Mouse (Mus musculus) heart, postnatal 0 days (tissue): ENCODE results near the gene Cenpa. TPM values are rescaled to one million over a fixed set of nuclear protein-coding genes. Genes with fewer than 3 reads are reported as not detected.

Experiments used
- ATAC-seq: fragments of 200-750 bp; cut with Nextera tagmentation; 2 replicates; pipeline ENCODE4 v1.8.0; 2017; ENCODE audit warnings: low read depth, moderate number of reproducible peaks, moderate library complexity; ENCODE audit not compliant: insufficient read depth
- DNase-seq: peaks from one replicate; pipeline ENCODE4 v3.0.0-alpha.2; 2016; ENCODE audit warnings: low spot score
- H3K27ac ChIP-seq: fragments of 300-500 bp; sonication (generic); 2 replicates; pipeline ENCODE4 v1.5.1; 2014; ENCODE audit warnings: low read depth, mild to moderate bottlenecking
- H3K27me3 ChIP-seq: fragments of 300-500 bp; sonication (generic); 2 replicates; pipeline ENCODE4 v1.6.1; 2014; ENCODE audit warnings: low read length, mixed read lengths; ENCODE audit not compliant: control insufficient read depth, insufficient read depth
- H3K36me3 ChIP-seq: fragments of 300-500 bp; sonication (generic); replicated peaks from 2 replicates; pipeline ENCODE4 v1.6.1; 2014; ENCODE audit warnings: low read length, mixed read lengths; ENCODE audit not compliant: control insufficient read depth, insufficient read depth
- H3K4me1 ChIP-seq: fragments of 300-500 bp; sonication (generic); 2 replicates; pipeline ENCODE4 v1.6.1; 2014; ENCODE audit warnings: antibody characterized with exemption; ENCODE audit not compliant: control insufficient read depth, insufficient read depth
- H3K4me2 ChIP-seq: fragments of 300-500 bp; sonication (generic); 2 replicates; pipeline ENCODE4 v1.6.1; 2014; ENCODE audit warnings: low read depth, mild to moderate bottlenecking, low read length, moderate library complexity
- H3K4me3 ChIP-seq: fragments of 300-500 bp; sonication (generic); 2 replicates; pipeline ENCODE4 v1.5.1; 2014; ENCODE audit warnings: low read depth, low read length
- H3K9ac ChIP-seq: fragments of 300-500 bp; sonication (generic); replicated peaks from 2 replicates; pipeline ENCODE4 v1.6.1; 2014; ENCODE audit warnings: low read depth, low read length, mixed read lengths
- H3K9me3 ChIP-seq: fragments of 300-500 bp; sonication (generic); replicated peaks from 2 replicates; pipeline ENCODE4 v1.6.1; 2016; ENCODE audit warnings: low read length; ENCODE audit not compliant: control insufficient read depth
- CTCF ChIP-seq: IDR thresholded peaks from 2 replicates; pipeline ENCODE4 v1.5.1; 2016; ENCODE audit warnings: antibody characterized with exemption, control low read depth, low read depth
- EP300 ChIP-seq: IDR thresholded peaks from 2 replicates; pipeline ENCODE4 v1.6.1; 2016; ENCODE audit warnings: antibody characterized with exemption, low read depth
- WGBS: fragments of 180-500 bp; shearing (Covaris S2); extraction: QIAGEN DNeasy Blood & Tissue Kit; methylation state at CpG from one replicate; pipeline ENCODE4 v1.1.7; 2014; 5-methylcytosine and 5-hydroxymethylcytosine counted together
- polyA plus RNA-seq: library from polyadenylated mRNA; unstranded; fragments of >200 nt; fragmentation: Nextera tagmentation; extraction: Ambion mirVana; gene quantifications from 2 replicates; pipeline ENCODE4 v1.2.1, GENCODE M21; 2015
- total RNA-seq: library from RNA; depleted of rRNA; stranded (reverse); fragments of >200 nt; gene quantifications from 2 replicates; pipeline ENCODE4 v1.2.3, GENCODE M21; 2014; ENCODE audit warnings: low replicate concordance

Gene Cenpa
- total and polyA plus RNA-seq, 2 experiments from 2014 or later = 87.9 to 158 TPM

DNA sequence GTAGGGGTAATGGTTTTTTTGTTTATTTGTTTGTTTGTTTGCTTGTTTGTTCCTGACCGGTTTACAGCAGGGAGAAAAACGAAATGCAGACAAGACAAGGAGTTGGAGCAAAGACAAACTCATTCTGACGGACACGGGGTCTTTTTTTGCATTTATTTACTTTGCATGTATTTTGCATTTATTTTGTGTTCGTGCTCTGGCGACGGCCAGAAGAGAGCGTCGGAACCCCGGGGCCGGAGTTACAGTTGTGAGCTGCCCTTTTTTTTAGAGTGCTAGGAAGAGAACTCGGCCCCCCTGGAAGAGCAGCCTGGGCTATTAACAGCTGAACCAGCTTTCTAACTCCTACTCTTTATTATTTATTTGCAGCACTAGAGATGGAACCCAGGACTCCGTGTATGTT lies 638 bp downstream of the Cenpa start:
- no peak for DNase-seq
- Histone ChIP-seq H3K27me3 (no peaks in the 10 kb centered on the region), H3K4me2 (peak overlapping the region; percentile 85), H3K9ac (peak overlapping the region; percentile 77), H3K27ac (peak overlapping the region; percentile 95), H3K4me1 (peaks cover 6% of the 10 kb centered on the region), H3K9me3 (no peaks in the 10 kb centered on the region), H3K36me3 (peaks cover 18% of the 10 kb centered on the region), H3K4me3 (peak overlapping the region; percentile 86)
- ATAC-seq = no peak
- under 1% methylated on average over 13 of the region's 13 CpGs for WGBS
- TF ChIP-seq CTCF (no peak), EP300 (no peak)

DNA sequence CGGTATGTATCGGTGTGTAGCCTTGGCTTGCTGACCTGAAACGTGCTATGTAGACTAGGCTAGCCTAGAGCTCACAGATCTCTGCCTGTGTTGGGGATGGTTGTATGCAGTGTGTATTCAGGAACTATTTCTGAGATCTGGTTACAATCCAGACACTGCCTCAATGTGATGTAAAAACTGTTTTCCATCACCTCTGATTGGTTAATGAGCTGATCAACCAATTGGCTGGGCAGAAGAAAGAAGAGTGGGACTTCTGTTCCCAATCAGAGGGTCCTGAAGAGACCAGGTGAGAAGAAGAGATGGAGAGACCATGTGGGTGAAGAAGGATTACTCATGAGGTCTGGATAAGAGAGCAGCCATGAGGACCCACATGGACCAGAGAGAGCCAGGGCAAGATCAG lies 1.1 kb downstream of the Cenpa start:
- DNase-seq (no peak), ATAC-seq (no peak)
- Histone ChIP-seq H3K9ac (peak overlapping the region; percentile 77), H3K4me2 (peak overlapping the region; percentile 85), H3K27ac (no peak overlapping the region), H3K9me3 (no peaks in the 10 kb centered on the region), H3K4me3 (peak overlapping the region; percentile 86), H3K36me3 (peaks cover 23% of the 10 kb centered on the region), H3K4me1 (peaks cover 6% of the 10 kb centered on the region), H3K27me3 (no peaks in the 10 kb centered on the region)
- TF ChIP-seq CTCF = no peak
- TF ChIP-seq EP300 = no peak
- 9% methylated on average over 3 of the region's 3 CpGs for WGBS

DNA sequence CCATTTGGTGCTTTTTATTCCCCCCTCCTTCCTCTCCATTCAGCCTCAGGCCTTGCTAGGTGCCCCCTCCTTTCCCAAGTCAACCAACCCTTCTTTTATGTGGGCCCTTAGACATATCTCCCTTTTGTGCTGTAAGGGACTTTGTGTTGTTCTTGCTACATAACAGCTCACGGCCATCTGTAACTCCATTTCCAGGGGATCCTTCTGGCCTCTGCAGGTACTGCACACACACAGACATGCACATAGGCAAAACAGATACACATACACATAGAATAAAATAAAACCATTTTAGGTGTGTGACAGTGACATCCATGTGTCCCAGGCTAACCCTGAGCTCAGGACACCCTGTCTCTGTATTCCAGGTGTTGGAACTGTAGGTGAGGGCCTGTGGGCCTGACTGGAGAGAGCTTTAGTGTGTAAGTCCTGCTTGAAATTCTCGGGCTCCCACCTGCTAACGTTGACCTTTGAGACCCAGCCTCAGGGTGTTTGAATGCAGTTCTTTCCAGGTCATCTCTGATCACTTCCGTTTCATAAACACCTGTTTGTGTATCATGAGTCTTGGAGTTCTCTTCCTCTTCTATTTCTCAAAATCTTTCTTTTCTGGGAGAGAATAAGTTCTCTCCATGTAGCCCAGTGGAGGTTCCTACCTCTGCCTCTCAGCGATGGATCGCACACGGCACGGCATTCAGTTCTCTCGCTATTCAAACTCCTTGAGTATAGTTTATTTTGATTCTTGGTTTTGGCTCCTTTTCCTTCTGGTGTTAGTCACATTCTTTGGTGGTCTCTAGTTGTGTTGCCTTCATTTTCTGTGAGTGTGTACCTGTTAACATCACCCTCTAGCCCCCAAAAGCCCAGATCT lies 2.3 kb downstream of the Cenpa start:
- H3K36me3 ChIP-seq = peaks cover 35% of the 10 kb centered on the region
- H3K27me3 ChIP-seq = no peaks in the 10 kb centered on the region
- ATAC-seq (no peak), DNase-seq (no peak)
- no peak overlapping the region for H3K9ac ChIP-seq
- TF ChIP-seq CTCF (no peak), EP300 (no peak)
- no peaks in the 10 kb centered on the region for H3K9me3 ChIP-seq
- no peak overlapping the region; the same call in 1 of the 2 replicates for H3K4me3 ChIP-seq
- 93% methylated on average over 9 of the region's 9 CpGs for WGBS
- peaks cover 6% of the 10 kb centered on the region for H3K4me1 ChIP-seq
- no peak overlapping the region for H3K27ac ChIP-seq
- peak overlapping the region; percentile 85 for H3K4me2 ChIP-seq

- H3K36me3 ChIP-seq = peaks cover 41% of the 10 kb centered on the region
- no peak overlapping the region for H3K4me3 ChIP-seq
- no peak for TF ChIP-seq EP300
- no peak for TF ChIP-seq CTCF
- H3K4me1 ChIP-seq = peaks cover 6% of the 10 kb centered on the region
- no peak overlapping the region for H3K4me2 ChIP-seq
- ATAC-seq = no peak
- H3K27me3 ChIP-seq = no peaks in the 10 kb centered on the region
- DNase-seq = no peak
- 52% methylated on average over 3 of the region's 3 CpGs for WGBS
- no peaks in the 10 kb centered on the region for H3K9me3 ChIP-seq
- no peak overlapping the region for H3K27ac ChIP-seq
- no peak overlapping the region for H3K9ac ChIP-seq
Measured at GRCm38 (mm10) chr5:30669496-30669830, 2.9 kb downstream of the Cenpa start.

GRCm38 (mm10) chr5:30670091-30670490 lies 3.5 kb downstream of the Cenpa start:
- Histone ChIP-seq H3K36me3 (peaks cover 45% of the 10 kb centered on the region), H3K27ac (no peak overlapping the region), H3K27me3 (no peaks in the 10 kb centered on the region), H3K4me2 (no peak overlapping the region), H3K9me3 (no peaks in the 10 kb centered on the region), H3K4me1 (peaks cover 6% of the 10 kb centered on the region), H3K4me3 (no peak overlapping the region), H3K9ac (no peak overlapping the region)
- 75% methylated on average over 7 of the region's 7 CpGs for WGBS
- DNase-seq = no peak
- ATAC-seq = no peak
- no peak for TF ChIP-seq EP300
- no peak for TF ChIP-seq CTCF

DNA sequence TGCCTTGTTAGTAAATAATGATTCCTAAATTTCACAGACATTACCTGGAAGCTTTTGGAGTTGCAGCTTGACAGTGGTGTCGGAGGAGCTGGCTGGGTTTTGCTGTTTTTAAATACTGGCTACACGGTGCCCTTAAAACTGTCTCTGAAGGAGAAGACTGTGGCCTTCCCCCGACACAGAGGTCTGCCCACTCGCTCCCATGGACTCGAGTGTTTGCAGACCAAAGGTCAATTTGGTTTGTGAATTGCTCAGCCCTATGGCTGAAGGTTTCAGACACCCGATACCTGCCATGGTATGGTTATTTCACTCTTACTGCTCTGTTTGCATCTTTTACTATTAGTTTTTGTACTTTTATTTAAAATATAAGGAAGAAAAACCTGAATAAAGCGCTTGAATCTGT lies 7.4 kb downstream of the Cenpa start:
- peaks cover 65% of the 10 kb centered on the region for H3K36me3 ChIP-seq
- H3K27me3 ChIP-seq = no peaks in the 10 kb centered on the region
- DNase-seq (no peak), ATAC-seq (no peak)
- H3K9ac ChIP-seq = no peak overlapping the region
- no peak overlapping the region for H3K4me2 ChIP-seq
- no peaks in the 10 kb centered on the region for H3K4me1 ChIP-seq
- 85% methylated on average over 7 of the region's 7 CpGs for WGBS
- H3K9me3 ChIP-seq = no peaks in the 10 kb centered on the region
- no peak overlapping the region for H3K27ac ChIP-seq
- H3K4me3 ChIP-seq = no peak overlapping the region
- TF ChIP-seq CTCF (no peak), EP300 (no peak)
